Mouse (Mus musculus) bone marrow, adult 2 months (tissue): ENCODE measurements around the gene Foxm1.

Experiments used
- CTCF ChIP-seq: fragments of 200-500 bp; IDR thresholded peaks from 2 replicates; pipeline ENCODE4 v1.5.1; 2011; ENCODE audit warnings: low read length, control low read depth; ENCODE audit not compliant: control insufficient read depth, insufficient read depth
- POLR2A ChIP-seq: fragments of 200-500 bp; IDR thresholded peaks from 2 replicates; pipeline ENCODE4 v1.6.1; 2011; ENCODE audit warnings: low read depth, mild to moderate bottlenecking, control low read depth, low read length, borderline replicate concordance; ENCODE audit not compliant: control insufficient read depth

- no peak for TF ChIP-seq CTCF
- no peak for TF ChIP-seq POLR2A
Observed at GRCm38 (mm10) chr6:128375192-128375591, 12.4 kb downstream of the Foxm1 start, which contains the start of the genes Tex52 and Gm44596.
